Mouse (Mus musculus) heart, adult 8-10 months (tissue): Measurements from ENCODE around the gene Ptprn2. TPM values are rescaled to one million over a fixed set of nuclear protein-coding genes. Genes with fewer than 3 reads are reported as not detected.

ENCODE experiments used
- DNase-seq: peaks from one replicate; pipeline ENCODE4 v3.0.0; 2022; ENCODE audit warnings: low spot score
- total RNA-seq, 4 experiments: library from RNA; stranded (reverse); gene quantifications; 2 replicates each; pipeline ENCODE4 v1.2.4; 2022

Ptprn2 gene
- total RNA-seq, 4 experiments from 2014 or later = 0.06 to 0.17 (median 0.14) TPM; not detected in 1

GRCm38 (mm10) chr12:117256849-117257204, 771.3 kb downstream of the Ptprn2 start:
- no peak for DNase-seq

DNA sequence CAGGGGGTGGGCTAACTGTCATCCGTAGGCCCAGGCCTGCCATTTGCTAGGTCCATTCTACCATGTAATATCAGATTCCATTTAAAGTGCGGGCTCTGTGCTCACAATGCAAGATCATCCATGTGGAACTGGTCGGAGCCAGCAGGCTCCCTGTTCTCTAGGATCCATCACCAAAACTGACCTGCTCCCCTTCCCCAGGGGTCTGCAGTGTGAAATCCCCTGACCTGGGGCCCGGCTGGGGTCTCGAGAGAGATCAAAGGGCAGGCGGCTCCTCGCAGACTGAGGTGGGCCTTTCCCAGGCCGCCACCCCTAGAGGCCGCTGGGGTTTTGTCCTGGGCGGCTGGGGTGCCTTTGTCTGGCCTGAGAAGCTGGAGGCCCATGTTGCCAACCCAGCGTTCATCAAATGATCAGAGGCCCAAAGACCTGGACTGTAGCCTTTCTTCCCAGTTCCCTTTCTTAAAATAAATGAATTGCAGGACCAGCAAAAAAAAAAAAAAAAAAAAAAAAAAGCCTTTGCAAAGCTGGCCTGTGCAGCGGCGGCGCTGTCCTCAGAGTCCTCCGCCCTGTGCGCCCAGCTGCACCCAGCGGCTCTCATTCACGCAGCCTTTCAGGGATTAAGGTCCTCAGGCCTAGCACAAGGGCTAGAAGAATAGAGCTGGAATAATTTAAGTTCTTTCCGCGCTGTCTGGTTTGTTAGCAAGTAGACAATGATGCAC, 771.8 kb downstream of the Ptprn2 start:
- DNase-seq = no peak

GRCm38 (mm10) chr12:117257921-117258497, 772.5 kb downstream of the Ptprn2 start:
- no peak for DNase-seq

DNA sequence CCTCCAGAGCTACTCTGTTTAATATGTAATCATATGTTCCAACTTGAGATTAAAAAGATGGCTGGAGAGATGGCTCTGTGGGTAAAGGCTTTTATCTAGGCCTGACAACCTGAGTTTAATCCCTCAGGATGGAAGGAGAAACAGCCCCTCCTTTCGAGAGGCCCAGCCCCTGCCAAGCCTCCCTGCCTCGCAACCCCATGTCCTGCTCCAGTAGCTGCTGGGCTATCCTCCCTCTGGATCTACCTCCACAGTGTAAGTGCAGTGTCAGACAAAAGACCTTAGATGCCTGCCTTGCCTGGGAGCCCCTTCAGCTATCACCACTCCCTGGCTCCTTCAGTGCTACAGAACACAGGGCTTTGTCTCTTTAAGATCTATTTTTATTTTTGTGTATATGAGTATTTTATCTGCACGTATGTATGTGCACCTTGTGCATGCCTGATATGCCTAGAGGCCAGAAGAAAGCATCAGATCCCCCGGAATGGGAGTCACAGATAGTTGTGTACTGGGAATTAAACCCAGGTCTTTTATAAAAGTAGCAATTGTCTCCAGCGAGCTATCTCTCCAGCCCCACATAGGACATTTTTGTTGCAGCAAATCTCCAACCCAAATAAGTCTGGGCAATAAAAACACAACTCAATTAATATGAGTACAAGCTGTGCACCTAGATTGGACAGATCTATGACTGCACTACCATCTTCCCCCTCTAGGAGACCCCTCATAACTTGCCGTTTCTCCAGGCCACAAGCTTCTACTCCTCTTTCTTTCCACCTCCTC, 775.1 kb downstream of the Ptprn2 start:
- no peak for DNase-seq

GRCm38 (mm10) chr12:117261165-117261440, 775.6 kb downstream of the Ptprn2 start:
- no peak for DNase-seq

DNA sequence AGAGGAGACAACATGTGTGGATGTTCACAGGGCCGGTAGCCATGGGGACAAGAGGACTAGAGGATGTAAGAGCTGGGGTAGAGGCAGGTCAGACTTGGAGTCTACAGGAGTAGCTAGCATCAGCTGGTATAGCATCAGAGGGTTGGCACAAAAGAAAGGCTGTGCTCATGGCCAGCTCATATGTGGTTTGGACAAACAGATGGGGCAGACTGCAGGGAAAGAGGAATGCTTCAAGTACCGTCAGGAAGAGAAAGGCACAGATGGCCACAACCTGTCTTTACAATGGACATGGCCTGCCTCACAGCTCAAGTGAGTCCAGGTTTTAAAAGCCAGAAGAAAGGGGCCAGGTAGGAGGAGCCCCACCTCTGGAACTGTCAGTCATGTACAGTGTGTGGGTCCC, 776.5 kb downstream of the Ptprn2 start:
- DNase-seq = no peak

DNA sequence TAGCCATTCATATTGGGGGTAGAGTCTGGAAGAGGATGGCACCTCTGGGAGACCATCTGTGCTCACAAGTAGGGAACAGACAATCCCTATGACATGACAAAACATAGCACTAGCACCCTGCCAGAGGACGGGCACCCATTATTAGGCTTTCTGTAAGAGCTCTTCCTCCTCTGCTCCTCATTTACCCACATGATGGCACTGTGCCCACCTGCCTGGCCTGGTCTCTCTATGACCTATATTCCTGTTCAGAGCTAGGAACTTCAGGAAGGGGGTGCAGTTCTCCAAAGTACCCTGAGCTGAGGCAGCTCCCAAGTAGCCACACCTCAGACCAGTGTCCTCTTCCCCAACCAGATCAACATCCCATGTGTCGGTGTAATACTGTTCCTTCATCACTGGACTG, 777.6 kb downstream of the Ptprn2 start:
- no peak for DNase-seq

DNA sequence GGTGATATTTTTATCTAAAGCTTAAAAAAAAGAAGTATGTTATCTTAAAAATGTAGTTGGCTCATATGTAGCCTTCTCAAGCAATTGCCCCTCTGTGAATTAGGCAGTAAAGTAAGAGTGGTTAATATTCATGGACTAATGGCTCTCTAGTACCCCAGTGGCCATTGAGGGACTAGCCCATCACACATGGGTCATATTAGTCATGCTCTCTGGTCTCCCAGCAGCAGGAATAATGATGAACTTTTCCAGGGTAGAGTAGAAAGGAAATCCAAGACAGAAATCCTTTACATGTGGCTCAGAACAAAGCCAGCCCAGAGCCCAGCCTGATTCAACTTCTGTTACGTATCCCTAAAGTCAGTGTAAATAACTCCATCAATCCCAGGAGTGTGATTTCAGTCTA, 779.7 kb downstream of the Ptprn2 start:
- DNase-seq = no peak

DNA sequence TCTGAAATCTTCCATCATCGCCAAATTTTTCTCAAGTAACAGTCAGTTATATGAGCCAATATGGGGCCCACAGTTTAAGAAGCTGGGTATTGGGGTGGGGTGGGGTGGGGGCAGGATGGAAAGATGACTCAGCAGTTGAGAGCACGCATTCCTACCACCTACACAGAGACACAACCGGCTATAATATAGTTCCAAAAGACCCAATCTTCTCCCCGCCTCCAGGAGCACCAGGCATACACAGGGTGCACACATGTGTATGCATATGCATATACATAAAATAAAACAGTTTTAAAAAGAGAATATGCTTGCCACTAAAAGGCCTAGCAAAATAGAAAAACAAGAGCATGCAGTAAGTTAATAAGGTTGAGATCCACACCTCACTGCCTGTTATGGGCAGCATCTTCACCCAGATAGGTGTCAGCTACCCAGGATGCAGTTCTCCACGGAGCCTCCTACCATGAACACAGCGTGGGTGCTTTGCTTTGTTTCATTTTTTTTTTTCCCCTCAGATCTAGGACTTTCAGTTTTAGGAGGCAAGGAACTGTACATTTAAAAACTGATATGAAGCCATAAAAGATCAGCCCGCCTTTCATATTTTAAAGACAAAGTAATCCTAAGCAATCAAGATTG, 783.1 kb downstream of the Ptprn2 start:
- DNase-seq = no peak

DNA sequence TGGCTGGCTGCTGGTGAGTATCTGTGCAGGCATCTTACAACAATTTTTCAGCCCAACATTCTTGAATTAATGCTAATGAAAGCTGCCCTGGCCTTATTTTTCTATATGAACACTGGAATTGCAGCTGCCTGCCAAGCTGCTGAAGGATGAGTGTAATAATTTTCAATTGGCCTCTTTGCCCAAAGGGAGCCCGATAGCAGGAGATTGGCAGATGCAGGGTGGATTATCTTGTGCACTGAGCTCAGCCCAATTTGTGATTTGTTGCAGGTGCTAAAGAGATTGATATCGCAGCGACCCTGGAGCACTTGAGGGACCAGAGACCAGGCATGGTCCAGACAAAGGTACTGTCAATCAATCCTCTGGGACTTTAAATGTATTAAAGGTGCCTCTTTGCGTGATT, 783.8 kb downstream of the Ptprn2 start:
- DNase-seq = no peak

- no peak for DNase-seq
Observed at GRCm38 (mm10) chr12:117270199-117270598, 784.7 kb downstream of the Ptprn2 start.

DNA sequence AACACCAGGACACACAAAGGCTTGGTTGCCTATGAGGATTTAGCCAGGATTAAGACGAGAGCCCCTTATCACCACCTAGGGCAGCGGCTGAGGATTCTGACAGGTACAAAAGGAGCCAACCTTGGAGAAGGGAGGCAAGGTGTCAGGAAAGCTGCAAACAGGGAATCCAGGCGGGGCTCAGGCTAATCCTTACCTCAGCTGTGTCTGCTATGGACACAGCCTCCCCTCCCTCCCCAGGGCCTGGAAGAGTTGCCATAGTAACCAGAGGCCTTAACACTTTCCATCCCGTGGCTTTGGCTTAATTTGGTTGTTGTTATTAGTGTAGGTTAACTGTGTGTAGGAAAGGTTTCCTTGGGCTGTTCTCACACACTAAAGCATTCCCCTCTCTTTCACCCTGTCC, 787.6 kb downstream of the Ptprn2 start:
- DNase-seq = no peak

DNA sequence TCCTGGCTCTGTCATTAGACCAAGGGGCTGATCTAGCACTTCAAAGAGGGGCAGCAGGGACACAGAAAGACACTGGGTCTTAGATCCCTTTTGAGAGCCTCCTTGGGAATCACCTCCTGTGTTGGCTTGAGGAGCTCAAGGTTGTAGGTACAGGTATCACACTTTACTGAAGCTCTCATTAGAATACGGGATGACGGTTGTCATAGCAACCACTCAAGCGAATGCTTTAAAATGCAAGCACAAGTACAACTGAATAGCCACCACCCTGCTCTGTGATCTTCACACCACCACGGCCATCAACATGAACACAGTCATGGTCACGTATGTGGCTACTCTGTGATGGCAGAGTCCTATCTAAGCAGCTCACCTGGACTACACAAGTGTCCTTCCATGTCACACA, 789.1 kb downstream of the Ptprn2 start:
- DNase-seq = no peak

DNA sequence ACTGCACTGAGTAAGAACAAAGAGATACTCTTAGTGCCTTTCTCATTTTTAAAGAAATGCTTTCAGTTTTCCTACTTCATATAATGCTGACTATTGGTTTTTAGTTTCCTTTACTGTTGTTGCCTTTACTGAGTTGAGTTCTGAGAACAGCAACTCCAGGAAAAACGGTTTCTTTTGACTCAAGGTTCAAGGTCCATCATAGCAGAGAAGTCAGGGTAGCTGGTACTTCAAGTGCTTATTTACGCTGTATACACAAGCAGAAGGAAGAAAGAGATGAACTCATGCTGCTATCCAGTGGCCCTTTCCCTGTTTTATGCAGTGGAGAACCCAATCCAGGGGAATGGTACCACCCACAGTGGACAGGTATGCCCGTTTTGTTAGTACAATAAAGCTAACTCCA, 795.3 kb downstream of the Ptprn2 start:
- no peak for DNase-seq

DNA sequence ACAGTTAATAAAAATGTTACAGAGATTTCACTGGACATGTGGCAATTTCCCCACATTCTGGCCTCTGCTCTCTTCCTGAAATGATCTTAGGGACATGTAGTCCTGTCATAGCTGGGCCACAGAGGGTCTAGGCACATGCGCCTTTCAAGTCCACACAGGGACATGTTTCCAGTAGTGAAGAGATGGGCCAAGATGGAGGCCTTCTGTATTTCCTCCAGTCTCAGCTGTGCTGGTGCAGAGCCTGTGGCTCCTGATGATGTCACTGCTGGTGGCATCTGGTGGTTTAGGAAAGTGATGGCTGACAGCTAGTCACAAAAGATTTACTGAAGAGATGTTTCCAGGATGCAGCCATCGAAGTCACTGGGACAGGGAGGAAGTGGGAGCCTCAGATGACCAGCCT, 797.1 kb downstream of the Ptprn2 start:
- DNase-seq = no peak

GRCm38 (mm10) chr12:117287456-117287855, 801.9 kb downstream of the Ptprn2 start:
- DNase-seq = no peak

- no peak for DNase-seq
Observed at GRCm38 (mm10) chr12:117291943-117292342, 806.4 kb downstream of the Ptprn2 start.

- DNase-seq = no peak
Observed at GRCm38 (mm10) chr12:117296792-117297191, 811.3 kb downstream of the Ptprn2 start.

GRCm38 (mm10) chr12:117299084-117299483, 813.6 kb downstream of the Ptprn2 start:
- DNase-seq = no peak

DNA sequence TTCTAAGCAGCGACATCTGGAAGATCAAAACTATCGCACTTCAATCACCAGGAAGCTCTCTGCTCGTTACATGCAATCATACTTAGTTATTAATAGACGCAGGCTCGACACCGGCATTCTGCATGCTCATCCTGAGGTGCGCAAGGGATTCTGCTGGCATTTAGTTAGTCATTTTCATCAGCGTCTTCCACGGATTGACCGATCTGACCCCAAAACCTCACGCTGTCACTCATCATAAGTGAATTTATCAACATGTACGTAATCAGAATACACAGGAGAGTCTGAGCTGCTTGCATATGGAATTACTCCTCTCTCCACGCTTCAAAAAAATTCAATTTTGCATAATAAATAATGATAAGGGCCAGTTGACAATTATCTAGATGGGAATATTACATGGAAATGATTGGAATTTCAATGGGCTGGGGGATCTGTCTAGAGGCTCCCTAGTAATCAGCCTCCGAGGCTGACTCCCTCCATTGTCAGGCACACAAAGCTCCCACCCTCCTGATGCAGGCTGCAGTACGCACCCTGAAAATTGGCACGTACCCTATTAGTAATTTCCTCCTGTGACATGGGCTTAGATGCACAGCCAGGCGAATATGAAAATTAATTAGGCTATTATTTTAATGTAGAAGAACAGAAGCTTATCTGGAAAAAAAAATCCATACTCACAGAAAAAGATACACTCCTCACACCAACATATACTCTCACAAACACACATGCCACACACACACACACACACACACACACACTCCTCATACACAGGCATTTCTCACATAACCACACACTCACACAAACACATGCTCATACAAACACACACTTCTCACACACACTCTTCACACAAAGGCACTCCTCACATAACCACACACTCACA, 819.5 kb downstream of the Ptprn2 start:
- DNase-seq = no peak

DNA sequence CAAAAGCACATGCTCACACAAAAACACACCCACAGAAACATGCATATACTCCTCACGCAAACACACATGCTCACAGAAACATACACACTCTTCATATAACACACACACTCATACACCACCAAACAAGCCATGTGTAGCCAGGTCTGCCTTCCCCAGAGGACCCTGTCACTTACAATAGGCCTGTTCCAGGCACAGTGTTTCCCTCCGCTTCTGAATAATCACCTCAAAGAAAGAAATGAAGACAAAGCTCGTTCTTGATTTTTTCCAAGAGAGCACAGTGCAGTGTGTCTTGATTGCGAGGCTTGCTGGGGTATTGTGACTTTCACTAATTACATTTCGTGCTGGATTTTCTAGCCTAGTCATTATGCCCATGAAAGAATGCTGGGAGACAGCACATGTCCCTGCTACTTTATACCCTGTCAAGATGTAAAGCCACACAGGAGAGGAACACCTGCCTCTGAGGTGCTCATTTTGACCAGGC, 820.1 kb downstream of the Ptprn2 start:
- DNase-seq = no peak

GRCm38 (mm10) chr12:117312079-117312478, 826.6 kb downstream of the Ptprn2 start:
- DNase-seq = no peak
